Mouse (Mus musculus) ES-E14 (cell line): ENCODE measurements around the gene Helb.

Experiments used
- CHD2 ChIP-seq: IDR thresholded peaks from 2 replicates; pipeline ENCODE4 v1.6.1; 2014; ENCODE audit warnings: mild to moderate bottlenecking, low read depth, low read length, inconsistent platforms
- HCFC1 ChIP-seq: IDR thresholded peaks from 2 replicates; pipeline ENCODE4 v1.6.1; 2012; ENCODE audit warnings: low read length, inconsistent platforms, borderline replicate concordance; ENCODE audit not compliant: insufficient read depth
- MAFK ChIP-seq: IDR thresholded peaks from 2 replicates; pipeline ENCODE4 v1.6.1; 2014; ENCODE audit warnings: mild to moderate bottlenecking, low read depth, low read length, inconsistent platforms; ENCODE audit not compliant: insufficient read depth
- ZC3H11A ChIP-seq: IDR thresholded peaks from 2 replicates; pipeline ENCODE4 v1.6.1; 2012; ENCODE audit warnings: low read depth, mild to moderate bottlenecking, inconsistent platforms, low read length, borderline replicate concordance
- ZNF384 ChIP-seq: IDR thresholded peaks from 2 replicates; pipeline ENCODE4 v1.6.1; 2012; ENCODE audit warnings: low read depth, low read length, inconsistent platforms

DNA sequence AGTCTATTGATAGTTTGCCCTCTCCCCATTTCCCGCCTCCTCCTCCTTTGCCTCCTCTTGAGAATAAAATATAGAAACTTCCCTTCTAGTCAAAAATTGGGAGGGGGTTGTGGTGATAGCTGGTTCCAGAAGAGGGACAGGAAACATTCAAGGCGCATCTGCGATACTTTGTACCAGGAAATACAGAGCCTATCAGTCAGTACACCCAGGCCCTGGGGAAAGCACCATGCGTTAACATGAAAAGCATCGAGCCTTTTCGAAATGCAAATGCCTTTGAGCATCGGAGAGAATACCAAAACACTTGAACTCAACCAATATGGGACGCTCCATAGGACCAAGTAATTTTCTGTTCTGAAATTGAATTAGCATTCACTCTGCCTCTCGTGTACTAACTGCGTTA lies 46.5 kb downstream of the Helb start:
- TF ChIP-seq CHD2 (no peak), ZC3H11A (no peak), HCFC1 (no peak), MAFK (no peak), ZNF384 (no peak)
